Mouse (Mus musculus) CD4-positive, CD25-positive, alpha-beta regulatory T cell, adult 4 months (primary cell): ENCODE measurements around the gene Brms1. TPM values are rescaled to one million over a fixed set of nuclear protein-coding genes. Genes with fewer than 3 reads are reported as not detected.
"Not testable (repeated sequence)": the region's sequence is repeated elsewhere in the genome, so short reads cannot be mapped to it uniquely, and the experiment has no call there.

ENCODE experiments used
- ATAC-seq: one replicate; pipeline ENCODE4 v1.8.0; 2017
- polyA plus RNA-seq, 2 experiments: library from polyadenylated mRNA; unstranded; fragments of 100-300 nt; shearing (Covaris generic); gene quantifications; one replicate each; pipeline ENCODE4 v1.2.1; 2017

Brms1 gene
- polyA plus RNA-seq, 2 experiments from 2014 or later, result 85.7 to 136 TPM

DNA sequence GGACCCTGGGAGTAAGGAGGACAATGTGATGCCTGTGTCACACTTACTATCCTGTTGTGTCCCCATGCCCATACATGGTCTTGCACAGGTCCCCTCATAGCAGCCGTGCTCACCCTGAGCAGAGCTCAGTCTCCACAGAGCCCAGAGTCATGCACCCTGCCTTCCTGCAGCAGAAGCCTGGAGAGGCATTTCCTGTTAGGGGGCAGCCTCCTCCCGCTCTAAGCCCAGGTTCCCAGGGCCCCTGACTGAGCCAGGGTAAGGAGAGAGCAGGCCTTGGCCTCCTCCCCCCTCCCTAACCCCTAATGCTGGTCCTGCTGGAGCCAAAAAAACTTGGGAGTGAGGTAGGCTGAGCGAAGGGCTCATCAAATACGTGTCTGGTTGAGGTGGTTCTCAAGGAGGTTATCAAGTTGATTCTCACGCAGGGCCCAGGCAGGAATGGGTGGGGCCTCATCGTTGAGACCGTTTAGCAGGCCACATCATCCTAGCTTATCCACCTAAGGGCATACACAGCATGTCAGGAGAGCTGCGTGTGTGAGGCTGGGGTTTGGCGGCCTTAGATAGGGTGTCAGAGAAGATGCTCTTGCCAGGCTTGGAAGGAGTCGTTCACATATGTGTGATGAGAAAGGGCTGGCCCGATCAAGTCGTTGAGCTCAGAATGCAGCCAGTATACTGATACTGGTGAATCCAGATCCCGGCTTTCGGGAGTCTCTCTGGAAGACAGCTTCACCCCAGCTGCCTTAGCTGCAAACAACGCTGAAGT lies 26.1 kb downstream of the Brms1 start:
- ATAC-seq, result no peak

DNA sequence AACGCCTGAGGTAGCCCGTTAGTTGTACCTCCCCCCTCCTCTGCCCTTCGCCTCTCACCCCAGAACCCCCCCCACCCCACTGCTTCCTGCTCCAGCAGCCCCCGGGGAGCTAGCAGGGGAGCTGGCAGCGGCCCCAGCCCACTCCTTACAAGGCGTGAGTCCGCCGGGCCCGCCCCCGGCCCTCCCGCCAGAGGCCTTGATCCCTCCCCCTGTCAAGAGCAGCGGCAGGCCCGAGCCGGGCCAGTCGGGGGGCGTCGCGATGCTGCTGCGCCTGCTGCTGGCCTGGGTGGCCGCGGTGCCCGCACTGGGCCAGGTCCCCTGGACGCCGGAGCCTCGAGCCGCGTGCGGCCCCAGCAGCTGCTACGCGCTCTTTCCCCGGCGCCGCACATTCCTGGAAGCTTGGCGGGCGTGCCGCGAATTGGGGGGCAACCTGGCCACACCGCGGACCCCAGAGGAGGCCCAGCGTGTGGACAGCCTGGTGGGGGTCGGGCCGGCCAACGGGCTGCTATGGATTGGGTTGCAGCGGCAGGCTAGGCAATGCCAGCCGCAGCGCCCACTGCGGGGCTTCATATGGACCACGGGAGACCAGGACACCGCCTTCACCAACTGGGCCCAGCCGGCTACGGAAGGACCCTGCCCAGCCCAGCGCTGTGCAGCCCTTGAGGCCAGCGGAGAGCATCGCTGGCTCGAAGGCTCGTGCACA lies 26.9 kb downstream of the Brms1 start, which contains the start of gene Cd248:
Gene Cd248, plus strand, starts transcription at position 212 of the 703 bp plus-strand sequence.
- no peak for ATAC-seq

DNA sequence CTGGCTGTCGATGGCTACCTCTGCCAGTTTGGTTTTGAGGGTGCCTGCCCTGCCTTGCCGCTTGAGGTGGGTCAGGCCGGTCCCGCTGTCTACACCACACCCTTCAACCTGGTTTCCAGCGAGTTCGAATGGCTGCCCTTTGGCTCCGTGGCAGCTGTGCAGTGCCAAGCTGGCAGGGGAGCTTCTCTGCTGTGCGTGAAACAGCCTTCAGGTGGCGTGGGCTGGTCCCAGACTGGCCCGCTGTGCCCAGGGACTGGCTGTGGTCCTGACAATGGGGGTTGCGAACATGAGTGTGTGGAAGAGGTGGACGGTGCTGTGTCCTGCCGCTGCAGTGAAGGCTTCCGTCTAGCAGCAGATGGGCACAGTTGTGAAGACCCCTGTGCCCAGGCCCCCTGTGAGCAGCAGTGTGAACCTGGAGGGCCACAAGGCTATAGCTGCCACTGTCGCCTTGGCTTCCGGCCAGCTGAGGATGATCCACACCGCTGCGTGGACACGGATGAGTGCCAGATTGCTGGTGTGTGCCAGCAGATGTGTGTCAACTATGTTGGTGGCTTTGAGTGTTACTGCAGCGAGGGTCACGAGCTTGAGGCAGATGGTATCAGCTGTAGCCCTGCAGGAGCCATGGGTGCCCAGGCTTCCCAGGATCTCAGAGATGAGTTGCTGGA lies 27.5 kb downstream of the Brms1 start:
- ATAC-seq, result no peak

DNA sequence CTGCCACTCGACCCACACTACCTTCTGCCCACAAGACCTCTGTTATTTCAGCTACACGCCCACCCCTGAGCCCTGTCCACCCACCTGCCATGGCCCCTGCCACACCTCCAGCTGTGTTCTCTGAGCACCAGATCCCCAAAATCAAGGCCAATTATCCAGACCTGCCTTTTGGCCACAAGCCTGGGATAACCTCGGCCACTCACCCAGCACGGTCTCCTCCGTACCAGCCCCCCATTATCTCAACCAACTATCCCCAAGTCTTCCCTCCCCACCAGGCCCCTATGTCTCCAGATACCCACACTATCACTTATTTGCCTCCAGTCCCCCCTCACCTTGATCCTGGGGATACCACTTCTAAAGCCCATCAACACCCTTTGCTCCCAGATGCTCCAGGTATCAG lies 28.3 kb downstream of the Brms1 start:
- ATAC-seq, result no peak

DNA sequence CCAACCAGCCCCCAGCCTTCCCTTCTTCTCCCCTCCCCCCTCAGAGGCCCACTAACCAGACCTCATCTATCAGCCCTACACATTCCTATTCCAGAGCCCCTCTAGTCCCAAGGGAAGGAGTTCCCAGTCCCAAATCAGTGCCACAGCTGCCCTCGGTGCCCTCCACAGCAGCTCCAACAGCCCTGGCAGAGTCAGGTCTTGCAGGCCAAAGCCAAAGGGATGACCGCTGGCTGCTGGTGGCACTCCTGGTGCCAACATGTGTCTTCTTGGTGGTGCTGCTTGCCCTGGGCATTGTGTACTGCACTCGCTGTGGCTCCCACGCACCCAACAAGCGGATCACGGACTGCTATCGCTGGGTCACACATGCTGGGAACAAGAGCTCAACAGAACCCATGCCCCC lies 28.8 kb downstream of the Brms1 start:
- no peak for ATAC-seq

DNA sequence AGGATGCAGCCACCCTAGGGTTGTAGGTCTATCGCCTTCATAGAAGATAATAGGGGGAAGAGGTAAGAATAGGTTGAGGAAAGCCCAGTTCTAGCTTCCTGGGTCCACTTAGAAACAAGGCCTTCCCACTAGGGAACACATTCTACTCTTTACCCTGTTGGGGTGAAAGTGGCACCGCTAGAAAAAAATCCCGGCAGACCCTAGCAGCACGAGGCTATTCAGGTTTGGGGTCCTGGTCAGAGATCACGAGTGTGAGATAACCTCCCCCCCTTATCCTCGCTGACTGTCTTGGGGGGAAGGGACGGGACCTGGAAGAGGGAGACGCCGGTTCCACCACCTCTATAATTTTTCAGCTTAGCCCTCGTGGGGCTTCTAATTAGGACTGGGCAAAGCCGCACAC lies 29.9 kb downstream of the Brms1 start:
- ATAC-seq, result no peak

DNA sequence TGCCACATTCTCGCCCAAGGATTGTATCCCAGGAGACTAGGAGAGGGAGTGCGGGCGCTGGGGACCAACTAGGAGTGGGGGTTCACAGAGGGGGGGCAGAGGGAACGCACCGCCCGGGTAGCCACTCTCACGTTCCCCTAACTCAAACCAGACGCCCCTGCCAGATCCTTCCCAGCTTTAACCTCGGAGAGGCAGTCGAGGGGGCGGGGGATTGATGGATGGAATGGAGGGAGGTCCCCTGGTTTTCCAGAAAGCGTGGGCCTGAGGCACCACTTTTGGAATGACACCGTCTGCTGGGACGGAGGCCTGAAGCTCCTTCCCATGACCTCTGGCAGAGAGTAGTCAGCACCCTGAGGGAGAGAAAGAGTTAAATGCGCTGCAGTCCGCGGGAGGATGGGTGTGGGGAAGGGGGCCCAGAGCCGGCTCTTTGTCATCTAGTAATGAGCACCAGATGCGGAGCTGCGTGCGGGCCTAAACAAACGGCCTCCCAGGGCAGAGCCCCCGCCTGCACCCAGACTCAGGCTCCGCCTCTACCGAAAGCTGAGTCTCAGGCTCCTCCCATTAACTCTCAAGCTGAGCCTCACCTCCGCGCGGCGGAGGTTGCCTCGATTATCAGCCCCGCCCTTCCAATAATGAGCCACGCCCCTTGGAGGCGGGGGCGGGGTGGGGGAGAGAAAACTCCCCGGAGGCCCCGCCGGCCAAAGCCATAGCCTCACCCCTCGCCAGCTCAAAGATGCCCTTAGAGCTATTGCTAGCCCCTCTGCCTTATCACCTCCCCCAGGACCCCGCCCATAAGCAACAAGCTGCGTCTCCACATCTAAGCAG lies 30.6 kb downstream of the Brms1 start:
- ATAC-seq, result peak; percentile 88

DNA sequence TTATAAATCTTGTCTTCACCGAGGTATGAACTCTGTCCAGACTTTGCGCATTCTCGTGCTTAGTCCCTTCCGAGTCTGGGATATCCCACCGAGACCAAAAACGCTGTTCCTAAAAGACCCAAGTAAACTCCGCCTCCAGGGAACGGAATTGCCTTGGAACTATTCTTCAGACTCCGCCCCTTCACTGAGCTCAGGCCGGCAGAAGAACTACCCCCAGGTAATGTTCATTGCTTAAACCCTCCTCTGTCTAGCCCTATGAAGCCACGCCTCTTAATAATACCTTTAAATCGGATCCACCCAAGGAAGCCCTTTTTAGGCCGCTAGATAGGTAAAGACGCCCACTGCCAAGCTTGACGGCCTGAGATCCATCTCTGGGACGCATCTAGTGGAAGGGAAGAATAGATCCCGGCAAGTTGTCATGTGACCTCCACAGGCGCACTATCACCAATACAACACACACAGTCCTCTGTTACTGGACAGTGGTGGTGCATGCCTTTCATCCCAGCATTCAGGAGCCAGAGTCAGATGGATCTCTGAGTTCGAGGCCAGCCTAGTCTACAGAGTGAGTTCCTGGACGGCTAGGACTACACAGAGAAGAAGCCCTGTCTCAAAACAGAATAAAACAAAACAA lies 31.4 kb downstream of the Brms1 start:
- ATAC-seq, result no peak

DNA sequence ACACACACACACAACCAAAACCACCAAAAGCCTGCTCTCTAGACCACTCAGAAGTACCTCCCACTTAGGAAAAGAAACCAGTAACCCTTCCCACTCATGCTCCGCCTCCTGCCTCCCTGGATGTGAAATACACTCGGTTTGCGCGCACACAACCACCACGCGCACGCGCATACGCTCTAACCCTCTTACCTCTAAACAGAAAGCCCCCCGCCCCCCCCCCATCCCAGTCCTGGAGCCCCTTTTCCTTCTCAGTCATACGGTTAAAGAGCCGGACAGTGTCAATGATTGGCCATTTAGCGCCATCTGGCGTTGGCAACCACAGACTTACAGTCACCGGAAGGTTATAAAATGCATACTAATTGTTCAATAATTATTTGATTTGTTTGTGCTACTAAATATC lies 31.9 kb downstream of the Brms1 start:
- ATAC-seq, result no peak

DNA sequence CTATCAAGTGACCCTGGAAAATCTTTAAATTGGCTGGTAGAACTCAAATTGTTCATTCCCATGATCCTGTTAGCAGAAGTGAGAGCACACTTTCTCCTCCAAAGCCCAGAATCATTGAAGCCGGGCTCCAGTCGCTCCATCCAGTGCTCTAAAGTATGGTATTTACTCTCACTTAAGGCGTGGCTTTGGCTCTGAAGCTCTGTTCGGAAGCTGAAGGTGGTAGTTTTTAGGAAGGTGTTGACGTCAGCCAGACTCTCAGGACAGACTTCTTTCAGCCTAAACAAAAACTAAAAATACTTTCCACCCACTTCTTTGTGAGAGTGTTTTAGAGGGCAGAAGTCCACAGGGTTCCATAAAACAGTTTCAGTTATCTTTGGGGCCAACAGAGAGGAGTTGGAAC lies 32.4 kb downstream of the Brms1 start:
- no peak for ATAC-seq

DNA sequence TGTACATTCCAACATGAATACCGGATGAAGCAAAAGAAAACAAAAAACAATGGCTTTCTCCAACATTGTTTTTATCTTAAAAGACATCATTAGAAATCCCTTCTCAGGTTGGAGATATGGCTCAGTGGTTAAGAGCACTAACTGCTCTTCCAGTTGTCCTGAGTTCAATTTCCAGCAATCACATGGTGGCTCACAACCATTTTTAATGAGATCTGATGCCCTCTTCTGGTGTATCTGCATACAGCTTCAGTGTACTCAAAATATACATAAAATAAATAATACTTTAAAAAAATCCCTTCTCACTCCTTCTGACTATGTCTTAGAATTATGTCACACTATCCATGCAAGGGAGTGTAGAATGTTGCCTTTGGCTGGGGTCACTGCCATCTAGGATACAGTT lies 38.1 kb downstream of the Brms1 start:
- ATAC-seq, result no peak

DNA sequence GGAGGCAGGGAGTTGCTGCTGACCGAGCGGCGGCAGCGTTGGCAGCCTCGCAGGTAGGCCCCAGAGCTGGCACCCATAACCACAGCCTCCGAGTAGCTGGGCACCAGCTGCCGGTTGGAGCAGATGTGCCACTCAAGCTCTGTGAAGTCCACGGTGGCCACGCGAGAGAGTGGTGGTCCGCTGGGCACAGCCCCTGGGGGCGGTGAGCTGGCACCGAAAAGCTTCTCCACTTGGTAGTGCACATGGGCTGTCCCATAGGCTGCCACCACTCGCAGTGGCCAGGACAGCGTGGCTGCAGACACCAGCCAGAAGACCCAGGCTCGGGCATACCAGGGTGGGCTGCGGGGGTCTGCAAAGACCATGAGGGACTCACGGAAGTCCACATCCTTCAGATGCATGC lies 40.9 kb downstream of the Brms1 start:
- no peak for ATAC-seq

DNA sequence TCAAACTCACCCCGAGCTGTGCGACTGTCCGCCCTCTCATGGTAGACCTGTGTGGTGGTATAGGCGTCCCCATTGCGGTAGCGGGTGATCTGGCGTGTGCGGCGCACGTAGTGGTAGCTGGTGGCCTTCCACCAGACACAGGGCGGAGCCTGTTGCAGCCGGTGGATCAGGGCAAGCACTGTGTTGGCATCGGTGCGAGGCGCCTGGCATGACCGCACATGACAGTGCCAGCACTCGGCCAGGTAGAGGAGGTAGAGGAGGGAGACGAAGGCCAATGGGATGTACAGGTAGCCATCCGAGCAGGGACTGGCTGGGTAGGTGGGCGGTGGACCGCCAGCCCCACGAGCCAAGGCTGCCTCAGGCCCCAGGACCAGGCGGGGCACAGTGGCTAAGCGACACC lies 41.4 kb downstream of the Brms1 start:
- ATAC-seq, result no peak

DNA sequence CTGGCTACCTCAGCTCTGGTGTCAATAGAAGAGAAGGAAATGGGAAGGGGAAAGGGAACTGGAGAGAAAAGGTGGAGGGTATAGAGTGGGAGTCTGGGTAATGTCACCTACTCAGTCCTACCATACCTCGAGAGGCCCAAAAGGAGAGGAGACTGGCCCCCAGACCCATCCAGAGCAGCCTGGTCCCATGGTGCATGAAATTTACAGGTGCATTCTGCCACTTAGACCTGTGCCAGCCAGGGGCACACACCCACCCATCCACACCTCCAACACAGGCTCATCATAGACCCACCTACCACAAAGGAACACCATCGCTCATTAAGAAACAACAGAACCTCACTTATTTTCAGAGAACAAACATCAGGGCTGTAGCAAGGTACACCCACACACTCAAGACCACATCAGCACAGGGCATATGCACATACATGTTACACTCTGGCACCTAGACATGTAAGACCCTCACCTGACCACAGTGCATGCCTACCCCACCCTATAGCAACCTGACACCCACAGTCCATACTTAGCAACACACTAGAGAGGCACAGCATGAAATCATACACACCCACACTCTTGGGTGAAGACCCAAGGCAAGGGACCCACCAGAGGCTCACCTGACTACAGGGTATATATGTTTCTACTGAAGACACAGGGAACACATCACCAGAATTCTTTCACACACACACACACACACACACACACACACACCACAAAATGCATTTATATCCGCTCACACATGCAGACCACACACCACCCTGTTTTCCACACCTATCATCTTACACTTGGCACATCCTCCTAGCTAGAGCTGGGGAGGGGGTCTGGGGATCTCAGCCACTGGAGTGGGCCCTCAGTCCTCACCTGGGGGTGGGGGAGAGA lies 43.0 kb downstream of the Brms1 start:
- no peak for ATAC-seq

DNA sequence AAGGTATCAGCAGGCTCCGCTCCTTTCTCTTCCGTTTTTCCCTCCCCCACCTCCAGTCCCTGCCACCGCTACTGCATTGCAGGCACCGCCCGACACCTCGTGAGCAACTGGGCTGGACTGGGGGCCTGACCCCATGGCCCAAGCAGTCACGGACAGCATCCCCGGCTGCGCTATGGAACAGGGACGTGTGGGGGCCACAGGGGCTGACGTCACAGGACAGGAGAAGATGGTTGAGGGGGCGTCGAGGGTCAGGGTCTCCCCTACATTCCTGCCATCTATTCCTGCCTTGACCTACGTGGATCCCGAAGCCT lies 43.6 kb downstream of the Brms1 start:
- no peak for ATAC-seq

DNA sequence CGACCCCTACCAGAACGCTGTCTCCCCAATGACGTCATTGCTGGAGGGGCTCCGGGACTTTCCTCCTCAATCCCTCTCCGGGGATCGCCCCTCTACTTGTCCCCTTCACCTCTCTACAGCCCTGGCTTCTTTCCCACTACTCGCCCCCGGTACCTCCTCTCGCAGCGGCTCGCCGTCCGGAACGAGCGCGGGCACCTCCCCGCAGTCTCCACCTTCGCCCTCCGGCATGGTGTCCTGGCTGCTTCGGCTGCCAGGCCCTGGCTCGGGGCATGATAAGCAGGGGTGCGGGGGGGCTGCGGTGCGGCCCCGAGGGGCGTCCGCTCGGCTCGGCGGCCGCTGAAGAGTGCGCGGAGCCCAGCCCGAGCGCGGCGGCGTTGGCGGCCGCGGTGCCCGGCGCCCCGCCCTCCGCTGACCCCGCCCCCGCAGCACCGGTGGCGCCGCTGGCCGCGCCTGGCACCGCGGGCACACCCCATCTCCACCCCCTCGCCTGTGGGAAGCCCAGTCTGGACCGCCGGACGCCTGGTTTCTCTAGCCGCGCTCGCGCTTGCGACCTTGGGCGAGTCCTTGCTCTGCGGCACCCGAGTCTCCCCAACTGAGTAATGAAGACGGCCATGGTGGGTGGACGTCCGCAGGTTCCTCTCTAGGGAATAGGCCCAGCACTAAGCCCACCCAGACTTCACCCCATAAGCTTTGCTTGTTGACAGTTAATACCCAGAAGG lies 44.1 kb downstream of the Brms1 start, which contains the start of gene Tmem151a:
Gene Tmem151a, minus strand, starts transcription at position 387 of the 719 bp plus-strand sequence.
- ATAC-seq, result no peak

DNA sequence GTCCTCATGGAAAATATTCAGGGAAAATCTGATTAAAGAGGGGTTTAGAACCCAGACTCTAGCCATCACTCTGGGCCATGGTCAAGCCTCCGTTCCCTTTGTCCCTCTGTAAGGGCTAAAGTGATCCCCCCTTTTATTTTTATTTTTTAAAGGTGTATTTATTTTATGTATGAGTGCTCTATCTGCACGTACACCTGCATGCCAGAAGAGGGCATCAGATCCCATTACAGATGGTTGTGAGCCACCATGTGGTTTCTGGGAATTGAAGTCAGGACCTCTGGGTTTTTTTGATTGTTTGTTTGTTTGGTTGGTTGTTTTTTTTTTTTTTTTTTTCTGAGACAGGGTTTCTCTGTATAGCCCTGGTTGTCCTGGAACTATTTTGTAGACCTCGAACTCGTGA lies 45.4 kb downstream of the Brms1 start:
- ATAC-seq, result not testable (repeated sequence)

DNA sequence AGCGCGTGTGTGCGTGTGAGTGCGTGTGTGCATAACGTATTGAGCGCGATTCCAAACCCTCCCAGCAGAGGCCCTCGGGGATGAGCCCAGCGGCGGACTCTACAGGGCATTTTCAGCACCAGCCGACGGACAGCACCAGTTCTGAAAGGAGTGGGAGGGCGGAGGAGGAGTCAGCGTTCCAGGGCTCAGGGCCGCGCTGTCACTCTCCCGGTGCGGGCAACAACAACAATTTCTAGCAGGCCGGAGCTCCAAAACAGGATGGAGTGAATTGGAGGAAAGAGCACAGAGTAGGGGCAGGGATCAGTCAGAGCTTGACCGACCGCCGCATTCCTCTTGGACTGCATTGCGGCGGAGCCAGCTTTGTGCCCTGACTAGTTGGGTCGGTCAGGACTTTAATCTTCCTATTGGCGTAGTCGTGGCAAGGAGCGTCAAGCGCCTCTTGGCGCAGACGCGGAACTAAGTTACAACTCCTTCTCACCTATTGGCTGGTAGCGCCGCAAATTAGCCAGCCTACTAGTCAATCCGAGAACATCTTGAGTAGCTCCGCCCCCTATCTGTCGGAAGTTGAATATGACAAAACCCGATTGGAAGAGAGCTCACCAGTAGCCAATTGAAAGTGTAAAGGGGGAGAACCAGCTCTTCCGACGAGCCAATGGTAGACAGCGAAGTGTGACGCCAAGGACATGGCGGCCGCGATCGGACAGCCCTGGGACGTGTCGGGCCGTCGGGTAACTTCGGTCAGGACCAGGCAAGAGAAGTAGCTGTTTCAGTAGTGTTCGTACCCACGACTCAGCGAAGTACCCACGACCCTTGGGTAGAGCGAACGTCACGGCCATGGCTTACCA lies 47.0 kb downstream of the Brms1 start, which contains the start of gene Yif1a:
Gene Yif1a, plus strand, starts transcription at position 655 of the 845 bp plus-strand sequence.
- peak; percentile 93 for ATAC-seq

DNA sequence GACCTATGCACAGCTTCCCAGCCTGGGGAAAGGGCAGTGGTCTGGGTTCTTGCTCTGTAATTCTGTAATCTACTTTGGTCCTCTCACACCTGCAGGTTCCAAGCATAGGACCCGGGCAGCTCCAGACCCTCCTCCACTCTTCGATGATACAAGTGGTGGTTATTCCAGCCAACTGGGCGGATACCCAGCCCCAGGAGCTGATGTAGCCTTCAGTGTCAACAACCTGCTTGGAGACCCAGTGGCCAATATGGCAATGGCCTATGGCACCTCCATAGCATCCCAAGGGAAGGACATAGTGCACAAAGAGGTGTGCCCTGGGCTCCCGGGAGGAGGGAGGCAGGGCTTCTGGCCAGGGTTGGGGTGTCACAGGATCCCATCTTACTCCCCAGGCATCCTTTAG lies 48.2 kb downstream of the Brms1 start:
- no peak for ATAC-seq

DNA sequence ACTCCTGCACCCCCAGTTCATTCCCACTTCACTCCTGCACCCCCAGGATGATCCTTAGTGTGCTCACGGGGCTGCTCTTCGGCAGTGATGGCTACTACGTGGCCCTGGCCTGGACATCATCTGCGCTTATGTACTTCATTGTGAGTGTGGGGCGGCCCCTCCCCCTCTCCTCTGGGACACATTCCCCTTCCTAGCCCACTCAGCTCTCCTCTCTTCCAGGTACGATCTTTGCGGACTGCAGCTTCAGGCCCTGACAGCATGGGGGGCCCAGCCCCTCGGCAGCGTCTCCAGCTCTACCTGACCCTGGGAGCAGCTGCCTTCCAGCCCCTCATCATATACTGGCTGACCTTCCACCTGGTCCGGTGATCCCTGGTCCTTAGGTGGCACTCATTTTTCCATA lies 50.9 kb downstream of the Brms1 start:
- ATAC-seq, result no peak
